Mouse (Mus musculus) brain, embryonic 14.5 days (tissue): ENCODE measurements around the gene Nxpe5.

Source experiments
- CTCF ChIP-seq: fragments of 200-500 bp; IDR thresholded peaks from 2 replicates; pipeline ENCODE4 v1.5.1; 2012; ENCODE audit warnings: inconsistent platforms, mild to moderate bottlenecking, moderate library complexity, borderline replicate concordance; ENCODE audit not compliant: insufficient read depth, insufficient read length; ENCODE audit errors: extremely low read depth
- POLR2A ChIP-seq: fragments of 200-500 bp; IDR thresholded peaks from 2 replicates; pipeline ENCODE4 v1.6.1; 2012; ENCODE audit warnings: mild to moderate bottlenecking, inconsistent platforms, borderline replicate concordance; ENCODE audit not compliant: poor library complexity, insufficient read depth, insufficient read length, severe bottlenecking; ENCODE audit errors: extremely low read depth

GRCm38 (mm10) chr5:138225700-138226099 is at the start of gene Nxpe5:
- TF ChIP-seq CTCF (no peak), POLR2A (no peak)
